Mouse (Mus musculus): ENCODE data around the gene Bcl6.

Gene Bcl6

DNA sequence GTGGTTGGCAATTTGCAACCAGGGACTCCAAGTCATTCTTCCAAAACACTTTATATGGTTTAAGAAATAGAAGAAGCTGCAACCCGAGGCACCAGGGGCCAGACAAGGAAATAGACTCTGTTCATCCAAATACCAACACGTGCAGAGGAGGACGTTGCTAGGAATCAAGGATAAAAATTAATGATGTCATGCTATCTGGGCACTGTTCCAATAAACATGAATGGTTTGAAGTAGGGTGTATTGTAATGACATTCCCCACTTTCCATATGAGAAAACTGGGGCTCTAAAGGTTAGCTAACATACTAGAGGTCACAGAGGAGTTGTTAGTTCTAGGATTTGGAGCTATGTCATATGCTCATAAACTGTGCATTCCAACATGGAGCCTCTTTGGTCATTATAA, 43.9 kb downstream of the Bcl6 start:
- in situ Hi-C loops (cut with MboI; ENCODE audit: unreplicated experiment in 2 of 2), result no loop called here

DNA sequence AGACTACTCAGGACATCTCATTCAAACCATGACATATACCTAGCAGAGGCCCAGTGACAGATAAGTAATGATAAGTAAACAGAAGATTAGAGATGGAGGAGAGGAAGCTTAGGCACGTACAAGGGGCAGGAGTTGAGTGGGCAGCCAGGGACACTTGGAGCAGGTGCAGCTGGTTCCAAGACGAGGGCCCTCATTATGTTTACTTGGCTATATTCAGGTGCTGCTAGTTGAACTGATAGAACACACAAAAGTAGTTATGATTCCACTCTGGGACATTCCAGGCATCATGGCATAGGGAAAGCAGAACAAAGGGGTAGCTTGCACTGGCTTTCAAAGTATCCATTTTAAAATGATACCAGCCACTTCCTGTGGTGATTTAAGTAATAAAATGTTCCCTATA, 54.3 kb downstream of the Bcl6 start:
- in situ Hi-C loops (cut with MboI; ENCODE audit: unreplicated experiment in 2 of 2), result no loop called here

DNA sequence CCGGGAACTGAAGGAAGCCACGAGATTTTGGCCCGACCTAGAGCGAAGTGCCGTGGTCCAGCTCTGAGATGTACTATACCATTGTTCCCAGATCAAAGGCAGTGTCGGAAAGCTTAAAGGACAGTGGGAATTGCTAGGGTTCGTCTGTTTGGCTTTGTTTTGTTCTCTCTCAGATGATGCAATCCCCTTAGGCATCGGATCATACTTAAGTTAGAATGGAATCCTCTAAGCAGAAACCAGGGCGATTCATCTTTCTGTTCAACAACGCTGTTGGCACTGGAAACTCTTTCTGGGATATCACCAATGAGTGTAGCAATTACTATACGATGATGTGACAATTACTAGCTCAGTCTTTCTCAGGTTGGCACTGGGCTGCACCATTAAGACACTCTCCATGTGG, 56.4 kb downstream of the Bcl6 start, which contains the start of gene Rtp2:
TSS of gene Rtp2 (minus strand) at position 101 of the 400 bp plus-strand sequence.
- in situ Hi-C loops (cut with MboI; ENCODE audit: unreplicated experiment in 2 of 2), result no loop called here

DNA sequence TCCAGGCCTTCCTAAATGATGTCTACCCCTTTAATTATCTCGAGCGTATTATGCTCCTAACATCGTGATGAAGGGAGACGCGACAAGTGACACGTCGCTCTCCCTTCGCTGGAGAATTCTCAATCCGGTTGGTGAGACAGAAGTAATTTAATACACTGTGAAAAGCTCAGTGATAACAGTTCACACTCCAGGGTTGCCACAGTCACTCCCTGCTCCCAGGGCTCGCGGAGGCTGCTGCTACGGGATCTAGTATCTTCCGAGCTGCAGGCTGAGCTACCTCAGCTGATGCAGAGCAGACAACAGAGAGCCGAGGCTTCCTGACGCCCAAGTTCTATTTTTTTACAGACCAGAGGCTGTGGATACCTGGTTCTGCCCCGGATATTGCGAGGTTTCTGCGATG, 57.4 kb downstream of the Bcl6 start:
- in situ Hi-C loops (cut with MboI; ENCODE audit: unreplicated experiment in 2 of 2), result no loop called here

DNA sequence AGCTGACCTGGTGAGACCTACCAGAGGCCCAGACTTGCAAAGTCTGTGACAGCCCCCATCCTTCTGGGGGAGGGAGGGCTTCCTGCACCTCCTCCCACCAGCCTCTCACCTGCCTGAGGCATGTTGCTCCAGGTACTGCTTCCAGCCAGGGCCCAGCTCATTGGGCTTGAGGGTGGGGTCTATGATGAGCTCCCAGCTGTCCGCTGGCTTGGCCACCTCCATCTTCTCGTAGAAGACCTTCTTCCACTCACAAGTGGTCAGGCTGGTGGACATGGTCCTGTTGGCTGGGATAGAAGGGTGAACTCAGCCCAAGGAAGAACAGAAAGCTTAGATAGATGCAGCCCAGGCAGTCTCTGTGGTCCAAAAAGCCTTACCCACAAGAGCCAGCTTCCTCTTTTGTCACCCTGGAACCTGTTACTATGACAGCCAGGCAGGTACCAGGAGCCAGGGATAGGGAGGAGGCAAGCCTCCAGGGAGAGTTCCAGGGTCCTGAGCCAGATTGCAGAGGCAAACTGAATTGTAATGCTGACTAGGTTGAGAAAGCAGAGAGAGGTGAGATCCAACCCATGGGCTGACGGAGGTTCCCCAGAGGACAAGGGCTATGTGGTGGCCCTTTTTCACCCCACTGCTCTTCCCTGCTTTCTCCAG, 58.1 kb downstream of the Bcl6 start:
- in situ Hi-C loops (cut with MboI; ENCODE audit: unreplicated experiment in 2 of 2), result no loop called here

DNA sequence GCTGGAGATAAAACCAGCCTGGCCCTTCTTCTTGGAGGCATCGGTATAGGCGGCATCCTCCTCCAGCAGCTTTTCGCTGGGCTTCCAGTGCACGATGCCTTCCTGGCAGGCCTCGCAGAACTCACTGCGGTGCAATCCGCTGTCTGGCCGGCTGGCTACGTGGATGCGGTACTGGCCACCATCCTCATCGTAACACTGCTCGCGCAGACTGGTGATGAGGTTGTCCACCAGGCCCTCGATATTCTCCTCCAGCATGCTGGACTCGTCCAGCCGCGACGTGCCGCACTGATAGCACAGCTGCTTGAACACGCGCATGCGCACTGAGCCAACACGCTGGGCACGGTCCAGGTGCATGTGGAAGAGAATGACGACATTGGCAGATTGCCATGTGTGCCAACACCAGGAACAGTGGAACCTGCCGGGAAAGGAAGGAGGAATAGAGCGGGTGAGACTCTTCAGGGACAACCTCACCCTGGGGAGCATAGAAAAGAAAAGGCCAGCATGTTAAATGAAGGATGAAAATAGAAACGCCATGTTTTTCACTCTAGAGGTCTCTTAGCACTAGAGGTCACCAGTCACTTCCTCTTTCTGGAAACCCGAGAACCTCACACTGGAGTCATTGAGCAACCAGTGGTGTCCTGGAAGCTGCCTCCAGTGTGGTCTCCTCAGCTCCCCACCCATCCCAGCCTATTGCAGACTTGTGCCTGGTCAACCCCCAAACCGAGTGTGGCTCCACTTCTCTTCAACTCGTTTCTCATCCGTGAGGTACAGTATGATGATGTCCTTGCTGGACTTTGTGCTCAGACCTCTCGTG, 61.1 kb downstream of the Bcl6 start:
- in situ Hi-C loops (cut with MboI; ENCODE audit: unreplicated experiment in 2 of 2), result no loop called here

DNA sequence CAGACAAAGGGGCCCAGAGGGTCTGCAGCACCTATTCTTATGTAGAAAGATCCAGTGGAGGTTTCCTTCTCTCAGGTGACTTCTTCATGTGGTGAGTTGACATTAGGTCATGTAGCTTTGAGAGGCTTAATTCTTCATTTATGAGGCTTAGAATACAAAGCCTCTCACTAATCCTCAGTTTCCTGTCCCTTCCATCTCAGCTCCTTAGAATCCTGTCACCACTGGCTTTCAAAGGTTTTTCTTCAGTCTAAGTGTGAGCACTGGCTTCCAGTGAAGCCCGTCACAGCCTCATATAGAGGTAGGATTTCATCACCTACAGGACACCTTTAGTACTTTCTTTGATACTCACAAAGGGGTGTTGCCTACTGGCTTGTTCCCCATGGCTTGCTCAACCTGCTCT, 65.7 kb downstream of the Bcl6 start:
- in situ Hi-C loops (cut with MboI; ENCODE audit: unreplicated experiment in 2 of 2), result loop anchor here in 1 of 2 experiments (25.0 kb wide), 1 partner anchor 1611 kb away; no protein-coding TSS in a partner anchor

DNA sequence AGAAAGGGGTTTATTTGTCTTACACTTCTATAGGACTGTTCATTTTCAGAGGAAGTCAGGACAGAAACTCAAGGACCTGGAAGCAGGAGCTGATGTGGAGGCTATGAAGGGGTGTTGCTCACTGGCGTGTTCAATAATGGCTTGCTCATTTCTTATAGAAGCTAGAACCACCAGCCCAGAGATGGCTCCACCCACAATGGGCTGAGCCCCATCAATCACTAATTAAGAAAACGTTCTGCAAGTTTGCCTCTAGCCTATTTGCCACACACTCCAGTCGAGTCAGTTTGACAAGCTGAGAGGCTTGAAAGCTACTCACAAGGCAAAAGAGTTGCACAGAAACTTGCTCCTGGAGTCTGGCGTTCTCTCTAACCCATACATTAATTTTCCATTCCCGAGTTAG, 67.0 kb downstream of the Bcl6 start:
- in situ Hi-C loops (cut with MboI; ENCODE audit: unreplicated experiment in 2 of 2), result loop anchor here in 1 of 2 experiments (25.0 kb wide), 1 partner anchor 1609 kb away; no protein-coding TSS in a partner anchor

DNA sequence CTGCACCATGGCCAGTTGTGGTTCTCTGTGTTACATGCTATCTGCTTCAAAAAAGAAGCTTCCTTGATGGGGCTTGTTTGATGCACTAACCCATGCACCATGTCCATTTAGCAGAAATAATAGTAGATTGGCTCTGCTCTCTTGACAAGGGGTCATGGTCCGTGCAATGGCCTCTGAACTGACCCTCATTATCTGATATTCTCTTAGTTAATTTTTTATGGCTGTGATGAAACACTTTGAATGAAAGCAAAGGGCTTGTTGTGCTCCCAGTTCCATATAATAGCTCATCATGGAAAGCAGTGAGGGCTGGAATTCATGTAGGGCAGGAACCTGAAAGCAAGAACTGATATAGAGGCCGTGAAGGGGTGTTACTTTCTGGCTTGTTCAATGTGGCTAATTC, 69.2 kb downstream of the Bcl6 start:
- in situ Hi-C loops (cut with MboI; ENCODE audit: unreplicated experiment in 2 of 2), result loop anchor here in 1 of 2 experiments (25.0 kb wide), 1 partner anchor 1607 kb away; no protein-coding TSS in a partner anchor

All from v-Abl transformed pro-B cells (cell line).